Mouse (Mus musculus) lung, postnatal 4 days (tissue): ENCODE data around the gene Ces3b.
"Not testable (repeated sequence)": the region's sequence is repeated elsewhere in the genome, so short reads cannot be mapped to it uniquely, and the experiment has no call there.

ENCODE experiments used
- DNase-seq, 2 experiments: peaks; one replicate each; pipeline ENCODE4 v3.0.0; 2021

The Ces3b gene

DNA sequence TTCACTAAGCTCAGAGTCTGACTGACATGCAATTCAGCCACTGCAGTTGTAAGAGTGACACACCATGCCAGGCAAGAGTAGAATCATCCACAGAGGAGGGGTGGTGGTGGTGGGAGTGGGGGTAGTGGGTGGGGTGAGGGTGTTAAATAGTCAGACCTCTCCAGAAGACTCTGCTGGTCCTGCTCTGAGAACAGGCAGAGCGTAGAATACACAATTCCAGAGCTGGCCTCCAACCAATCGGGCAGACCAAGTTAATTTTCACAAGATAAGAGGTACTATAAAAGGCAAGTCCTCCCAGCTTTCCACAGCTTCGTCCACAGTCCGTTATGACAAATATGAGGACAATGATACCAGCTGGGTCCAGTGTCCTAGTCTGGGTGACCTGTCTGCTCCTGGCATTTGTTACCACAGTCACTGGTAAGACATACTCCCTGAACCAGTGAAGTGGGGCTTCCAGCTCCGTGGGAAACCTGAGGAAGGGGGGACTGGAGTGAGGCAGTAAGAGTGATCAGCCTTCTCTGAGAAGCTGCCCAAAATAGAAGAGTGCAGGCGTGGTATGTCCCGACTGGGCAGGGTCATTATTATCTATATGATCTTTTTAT is at the start of gene Ces3b:
Gene Ces3b (plus strand): TSS at position 305 of the 602 bp plus-strand sequence.
- DNase-seq, result no peak

DNA sequence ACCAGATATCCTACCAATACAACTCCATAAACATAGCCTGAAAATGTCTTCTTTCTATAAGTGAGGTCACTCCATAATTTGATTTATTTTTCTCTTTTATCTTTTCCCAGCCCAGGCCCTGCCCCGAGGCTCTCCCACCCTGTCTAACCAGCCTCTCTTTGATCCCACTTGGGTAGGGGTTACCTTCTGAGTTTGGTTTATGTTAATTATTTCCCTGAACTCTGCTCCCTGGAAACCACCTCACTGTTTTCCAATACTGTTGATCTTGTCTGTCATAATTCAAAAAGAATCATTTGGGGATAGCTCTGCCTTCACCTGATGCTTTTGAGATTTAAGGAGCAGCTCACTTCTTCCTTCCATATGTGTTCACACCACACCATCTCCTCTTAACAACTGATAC is 40.0 kb upstream of the Ces3b start:
- DNase-seq, result no peak

- DNase-seq, result no peak
Measured at GRCm38 (mm10) chr8:105045824-105046401, 37.6 kb upstream of the Ces3b start.

DNA sequence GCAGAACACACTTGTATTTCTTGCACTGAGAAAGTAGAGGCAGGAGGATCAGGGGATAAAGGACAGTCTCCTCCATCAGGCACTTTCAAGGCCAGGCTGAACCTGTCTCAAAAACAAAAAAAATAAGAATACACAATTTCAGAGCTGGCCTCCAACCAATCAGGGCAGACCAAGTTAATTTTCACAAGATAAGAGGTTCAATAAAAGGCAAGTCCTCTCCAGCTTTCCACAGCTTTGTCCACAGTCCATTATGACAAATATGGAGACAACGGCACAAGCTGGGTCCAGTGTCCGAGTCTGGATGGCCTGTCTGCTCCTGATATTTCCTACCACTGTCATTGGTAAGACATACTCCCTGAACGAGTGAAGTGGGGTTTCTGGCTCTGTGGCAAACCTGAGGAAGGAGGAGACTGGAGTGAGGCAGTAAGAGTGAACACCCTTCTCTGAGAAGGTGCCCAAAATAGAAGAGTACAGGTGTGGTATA is 35.1 kb upstream of the Ces3b start, which contains the start of gene Ces3a:
Gene Ces3a (plus strand): TSS at position 231 of the 484 bp plus-strand sequence.
- no peak for DNase-seq

DNA sequence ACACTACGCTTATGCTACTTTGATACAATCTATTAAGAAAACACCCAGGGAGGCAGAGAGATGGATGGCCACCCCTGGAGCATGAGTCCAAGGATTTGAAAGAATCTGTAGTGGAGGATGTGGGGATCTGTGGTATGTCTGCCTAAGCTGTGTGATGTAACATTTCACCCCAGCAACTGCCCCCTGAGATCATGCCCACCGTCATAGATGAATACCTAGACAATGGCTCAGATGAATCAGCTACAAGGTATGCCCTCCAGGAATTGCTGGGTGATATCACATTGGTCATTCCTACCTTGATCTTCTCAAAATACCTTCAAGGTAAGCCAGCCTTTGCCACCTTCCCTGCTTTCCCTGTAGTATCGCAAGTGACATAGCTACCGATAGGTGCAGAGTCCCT is 27.3 kb upstream of the Ces3b start:
- DNase-seq, result no peak

- DNase-seq, result no peak
Measured at GRCm38 (mm10) chr8:105060056-105060455, 23.5 kb upstream of the Ces3b start.

DNA sequence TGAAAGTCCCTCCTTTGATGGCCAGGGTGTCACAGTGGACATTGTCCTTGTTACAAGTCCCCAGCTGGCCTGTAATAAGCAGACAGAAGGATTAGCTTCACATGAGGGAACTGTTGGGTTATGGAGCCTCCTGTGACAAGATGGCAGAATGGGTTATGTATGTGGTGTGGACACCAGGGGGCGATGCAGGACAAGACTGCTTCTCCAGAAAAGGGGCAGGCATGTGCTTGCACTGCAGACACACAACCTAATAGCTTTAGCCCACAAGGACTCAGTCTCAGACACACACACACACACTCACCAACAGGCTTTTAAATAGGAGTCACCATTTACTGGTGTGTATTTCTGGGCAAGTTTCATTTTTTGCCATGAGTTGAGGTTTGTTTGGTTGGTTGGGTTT is 16.8 kb upstream of the Ces3b start:
- DNase-seq, result peak; percentile 24 to 33

- not testable (repeated sequence) for DNase-seq
Measured at GRCm38 (mm10) chr8:105067905-105068304, 15.6 kb upstream of the Ces3b start.

- DNase-seq, result no peak
Measured at GRCm38 (mm10) chr8:105068971-105069370, 14.6 kb upstream of the Ces3b start.

DNA sequence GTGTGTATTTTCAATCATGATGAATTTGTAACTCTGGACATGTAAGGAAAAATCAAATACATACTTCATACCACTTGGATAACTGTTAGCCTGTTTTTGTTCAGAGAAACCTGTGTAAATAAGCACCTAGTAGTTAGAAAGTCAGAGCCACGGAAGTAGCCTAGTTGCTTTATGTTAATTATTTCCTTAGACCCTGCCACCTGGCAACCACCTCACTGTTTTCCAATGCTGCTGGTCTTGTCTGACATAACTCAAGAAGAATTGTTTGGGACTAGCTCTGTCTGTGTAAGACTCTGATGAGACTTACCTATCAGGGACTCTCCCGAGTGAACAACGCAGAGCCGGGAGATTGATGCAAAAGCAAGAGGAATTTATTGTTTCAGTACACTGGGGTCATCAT is 7.0 kb upstream of the Ces3b start:
- no peak for DNase-seq

- no peak for DNase-seq
Measured at GRCm38 (mm10) chr8:105077071-105077470, 6.5 kb upstream of the Ces3b start.

DNA sequence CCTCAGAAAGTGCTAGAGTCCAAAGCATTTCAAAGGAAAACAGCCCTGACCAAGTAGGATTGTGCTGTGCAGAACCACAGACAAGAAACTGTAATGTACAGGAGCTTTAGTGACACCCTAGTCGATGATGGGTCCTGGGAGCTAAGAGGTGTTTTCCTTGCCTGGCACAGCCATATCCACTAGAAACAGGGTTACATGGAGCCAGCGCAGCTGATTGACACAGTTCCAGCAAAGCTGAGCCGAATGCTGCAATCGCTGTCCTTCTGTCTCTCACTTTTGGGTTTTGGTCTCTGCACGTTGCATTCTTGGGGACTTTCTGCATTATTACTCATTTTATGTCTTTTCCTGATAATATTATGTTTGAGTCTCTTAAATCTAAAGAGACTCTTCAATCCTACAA is 5.0 kb upstream of the Ces3b start:
- DNase-seq, result no peak

GRCm38 (mm10) chr8:105080814-105081336 is 2.7 kb upstream of the Ces3b start:
- DNase-seq, result no peak

DNA sequence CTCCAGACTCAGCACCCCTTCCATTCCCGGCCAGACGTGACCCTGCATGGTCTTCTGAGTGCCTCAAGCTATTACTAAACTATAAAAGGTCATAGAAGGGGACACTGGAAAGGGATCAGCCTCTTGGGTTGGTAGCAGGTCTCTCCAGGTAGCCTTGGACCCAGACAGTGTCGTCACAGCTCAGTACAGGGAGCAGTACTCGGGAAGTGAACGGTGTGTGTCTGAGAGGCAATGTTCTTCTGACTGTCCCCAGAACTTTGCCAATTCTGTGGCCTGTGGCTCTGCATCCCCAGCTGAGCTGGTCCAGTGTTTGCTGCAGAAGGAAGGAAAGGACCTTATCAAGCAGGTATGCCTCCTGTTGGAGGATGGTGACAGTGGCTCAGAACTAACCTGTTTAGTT is 4.6 kb downstream of the Ces3b start:
- not testable (repeated sequence) for DNase-seq

DNA sequence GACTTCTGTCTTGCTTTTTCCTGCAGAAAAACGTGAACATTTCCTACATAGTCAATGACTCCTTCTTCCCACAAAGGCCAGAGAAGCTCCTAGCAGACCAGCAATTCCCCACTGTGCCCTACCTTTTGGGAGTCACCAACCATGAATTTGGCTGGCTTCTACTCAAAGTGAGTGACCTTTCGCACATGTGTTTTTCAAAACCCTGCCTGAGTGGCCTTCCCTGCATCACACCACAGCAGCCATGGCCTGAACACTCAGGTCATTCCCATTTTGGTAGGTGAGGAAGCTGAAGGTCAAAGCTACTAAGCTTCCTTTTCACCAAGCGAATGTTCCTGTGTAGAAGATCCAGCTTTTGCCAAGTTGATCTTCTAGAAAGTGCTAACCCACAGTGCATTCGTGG is 5.0 kb downstream of the Ces3b start:
- DNase-seq, result no peak

- no peak for DNase-seq
Measured at GRCm38 (mm10) chr8:105093992-105094391, 10.4 kb downstream of the Ces3b start.

DNA sequence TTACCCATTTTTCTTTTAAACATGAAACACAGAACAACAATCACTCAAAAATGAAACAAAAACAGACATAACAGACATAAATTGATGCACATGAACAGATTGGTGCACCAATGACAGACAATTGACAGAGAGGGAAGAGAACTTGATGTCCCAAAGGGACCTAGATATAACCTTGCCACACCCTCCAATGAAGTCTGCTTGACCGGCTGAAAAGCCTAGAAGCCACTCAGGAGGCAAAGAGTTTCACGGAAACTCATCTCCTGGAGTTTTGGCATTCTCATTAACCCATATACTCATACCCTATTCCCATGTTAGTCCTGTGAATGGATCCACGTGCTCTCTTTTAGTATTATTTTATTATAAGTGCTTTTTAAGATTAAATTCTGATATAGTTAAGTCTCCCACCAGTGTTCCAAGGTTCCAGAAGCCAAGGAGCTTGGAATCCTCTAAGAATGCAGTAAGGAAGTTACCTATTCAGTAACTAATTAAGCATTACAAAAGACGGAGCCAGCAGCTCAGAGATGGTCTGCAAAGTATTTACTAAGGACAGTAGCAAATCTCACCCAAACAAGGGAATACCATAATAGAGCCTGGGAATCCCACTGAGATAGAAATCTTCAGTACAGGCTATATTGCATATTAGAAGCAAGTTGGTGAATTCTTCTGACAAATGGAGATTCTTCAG is 18.7 kb downstream of the Ces3b start:
- not testable (repeated sequence) for DNase-seq

DNA sequence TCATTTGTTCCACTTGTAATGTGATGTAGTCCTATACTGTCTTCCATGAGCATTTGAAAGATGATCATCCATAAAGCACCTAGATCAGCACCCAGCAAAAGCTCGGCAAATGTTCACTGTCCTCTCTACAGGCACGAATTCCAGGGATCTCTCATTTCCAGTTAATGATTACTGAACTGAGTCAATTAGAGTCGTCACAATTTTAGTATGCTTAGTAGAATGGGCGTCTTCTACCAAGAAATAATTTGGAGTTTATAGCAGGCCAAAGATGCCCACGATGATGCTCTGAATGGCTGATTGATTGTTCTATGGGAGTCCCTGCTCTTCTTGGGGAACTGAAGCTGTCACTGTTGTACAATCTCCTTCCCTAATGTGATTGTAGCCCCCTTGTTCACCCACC is 20.1 kb downstream of the Ces3b start:
- not testable (repeated sequence) for DNase-seq

- no peak for DNase-seq
Measured at GRCm38 (mm10) chr8:105104220-105104619, 20.7 kb downstream of the Ces3b start.

- DNase-seq, result no peak
Measured at GRCm38 (mm10) chr8:105129864-105130263, 46.3 kb downstream of the Ces3b start.

DNA sequence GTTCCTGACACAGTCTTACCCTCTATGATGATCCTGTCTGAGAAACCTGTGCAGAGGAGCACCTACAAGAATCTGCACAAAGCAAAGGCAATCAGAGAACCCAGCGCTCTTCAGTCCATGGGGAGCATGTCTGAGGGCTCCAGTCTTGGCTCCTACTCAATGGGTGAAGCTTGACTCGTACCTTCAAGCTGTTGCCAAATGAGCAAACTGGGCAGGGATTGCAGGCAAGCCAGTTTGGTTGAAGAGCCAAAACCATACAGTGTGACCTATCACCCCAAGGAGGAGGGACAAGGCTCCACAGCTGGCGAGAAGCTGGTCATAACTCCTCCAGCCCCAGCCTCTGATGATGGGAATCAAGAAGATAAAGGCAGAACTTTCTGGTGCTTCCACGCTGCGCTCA is 48.0 kb downstream of the Ces3b start, which contains the start of gene Ces4a:
Gene Ces4a (plus strand): TSS at position 292 of the 400 bp plus-strand sequence.
- no peak for DNase-seq

DNA sequence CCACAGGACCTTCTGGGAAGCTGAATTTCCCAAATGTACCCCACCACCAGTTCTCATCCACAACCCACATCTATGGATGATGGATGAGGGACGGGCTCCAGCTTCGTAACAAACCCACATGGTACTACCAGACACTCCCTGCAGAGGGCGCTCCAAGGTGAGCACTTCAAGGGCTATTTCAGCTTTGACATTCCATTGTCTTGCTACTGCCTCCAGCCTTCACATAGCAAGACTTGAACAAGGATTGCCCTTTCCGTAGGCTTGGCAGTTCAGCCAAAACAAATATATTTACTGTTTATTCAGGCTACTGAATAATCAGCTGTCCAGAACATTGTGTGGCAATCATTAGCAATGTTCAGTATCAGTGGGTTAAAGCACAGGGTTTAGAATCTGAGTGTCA is 54.9 kb downstream of the Ces3b start:
- DNase-seq, result peak; percentile 66 to 83

GRCm38 (mm10) chr8:105142395-105142794 is 58.8 kb downstream of the Ces3b start:
- no peak for DNase-seq
